Mouse (Mus musculus) G1E (cell line): ENCODE results near the gene Pcdh17.

ENCODE experiments used
- CTCF ChIP-seq: IDR thresholded peaks from 2 replicates; pipeline ENCODE4 v1.5.1; 2012; ENCODE audit warnings: low read depth, low read length, inconsistent platforms, mixed read lengths
- GATA1 ChIP-seq: IDR thresholded peaks from 2 replicates; pipeline ENCODE4 v1.6.1; 2012; ENCODE audit warnings: borderline replicate concordance, low read length, inconsistent platforms, mixed read lengths
- GATA2 ChIP-seq: IDR thresholded peaks from 2 replicates; pipeline ENCODE4 v1.6.1; 2012; ENCODE audit warnings: low read depth, low read length, inconsistent platforms, borderline replicate concordance
- TAL1 ChIP-seq: conservative IDR thresholded peaks from 2 replicates; pipeline ENCODE4 v1.6.1; 2012; ENCODE audit warnings: low read depth, low read length, inconsistent platforms, mixed read lengths

DNA sequence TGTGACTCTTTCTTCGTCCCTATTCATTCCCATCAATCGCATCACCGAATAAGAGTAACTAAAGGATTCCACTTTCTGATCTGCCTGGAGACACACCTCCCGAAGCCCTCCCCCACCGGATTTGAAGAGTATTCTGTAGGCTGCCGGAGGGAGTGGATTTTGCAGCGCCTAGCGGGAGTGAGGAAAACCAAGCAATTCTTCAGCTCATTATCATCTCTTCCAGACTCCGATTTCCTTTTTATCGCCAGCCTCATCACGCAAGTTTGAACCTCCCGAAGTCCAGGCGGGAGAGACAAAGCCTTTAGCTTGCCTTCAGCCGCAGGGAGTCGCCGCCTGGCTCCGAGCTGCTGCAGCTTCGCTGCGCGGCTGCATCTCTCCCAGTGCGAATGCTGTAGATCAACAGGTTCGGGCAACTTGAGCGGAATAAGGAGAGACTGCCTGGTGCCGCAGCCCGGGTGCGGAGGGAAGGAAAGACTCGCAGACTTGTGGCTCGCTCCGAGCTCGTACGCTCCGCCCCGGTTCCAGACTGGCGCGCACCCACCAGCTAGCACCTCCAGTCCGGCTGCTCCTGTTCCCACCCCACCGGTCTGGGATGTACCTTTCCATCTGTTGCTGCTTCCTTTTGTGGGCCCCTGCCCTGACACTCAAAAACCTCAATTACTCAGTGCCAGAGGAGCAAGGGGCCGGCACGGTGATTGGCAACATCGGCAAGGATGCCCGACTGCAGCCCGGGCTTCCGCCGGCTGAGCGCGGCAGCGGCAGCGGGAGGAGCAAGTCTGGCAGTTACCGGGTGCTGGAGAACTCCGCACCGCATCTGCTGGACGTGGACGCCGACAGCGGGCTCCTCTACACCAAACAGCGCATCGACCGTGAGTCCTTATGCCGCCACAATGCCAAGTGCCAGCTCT is 2.4 kb downstream of the Pcdh17 start:
- TF ChIP-seq CTCF (no peak), GATA1 (no peak), GATA2 (no peak), TAL1 (no peak)
